Mouse (Mus musculus) lung, embryonic 15.5 days (tissue): ENCODE measurements around the gene Wipf1. TPM values are rescaled to one million over a fixed set of nuclear protein-coding genes. Genes with fewer than 3 reads are reported as not detected.

ENCODE experiments used
- ATAC-seq: fragments of 200-750 bp; cut with Nextera tagmentation; 2 replicates; pipeline ENCODE4 v1.8.0; 2017; ENCODE audit warnings: moderate number of reproducible peaks, borderline replicate concordance; ENCODE audit not compliant: low FRiP score, low TSS enrichment; ENCODE audit errors: extremely low read depth
- H3K27ac ChIP-seq: fragments of 300-500 bp; sonication (generic); 2 replicates; pipeline ENCODE4 v1.5.1; 2015; ENCODE audit warnings: moderate library complexity, mild to moderate bottlenecking, inconsistent platforms
- H3K27me3 ChIP-seq: fragments of 300-500 bp; sonication (generic); 2 replicates; pipeline ENCODE4 v1.6.1; 2015; ENCODE audit warnings: inconsistent platforms
- H3K36me3 ChIP-seq: fragments of 300-500 bp; sonication (generic); 2 replicates; pipeline ENCODE4 v1.6.1; 2015; ENCODE audit warnings: inconsistent platforms
- H3K4me1 ChIP-seq: fragments of 300-500 bp; sonication (generic); 2 replicates; pipeline ENCODE4 v1.6.1; 2015; ENCODE audit warnings: inconsistent platforms
- H3K4me2 ChIP-seq: fragments of 300-500 bp; sonication (generic); 2 replicates; pipeline ENCODE4 v1.6.1; 2015; ENCODE audit warnings: inconsistent platforms, mild to moderate bottlenecking, moderate library complexity
- H3K4me3 ChIP-seq: fragments of 300-500 bp; sonication (generic); 2 replicates; pipeline ENCODE4 v1.5.1; 2015; ENCODE audit warnings: mild to moderate bottlenecking, inconsistent platforms
- H3K9ac ChIP-seq: fragments of 300-500 bp; sonication (generic); 2 replicates; pipeline ENCODE4 v1.6.1; 2015; ENCODE audit warnings: inconsistent platforms
- H3K9me3 ChIP-seq: fragments of 300-500 bp; sonication (generic); 2 replicates; pipeline ENCODE4 v1.6.1; 2016; ENCODE audit warnings: inconsistent platforms
- WGBS: fragments of 180-500 bp; shearing (Covaris S2); methylation state at CpG from one replicate; pipeline ENCODE4 v1.1.7; 2015; 5-methylcytosine and 5-hydroxymethylcytosine counted together
- polyA plus RNA-seq: library from polyadenylated mRNA; unstranded; fragments of >200 nt; fragmentation: Nextera tagmentation; extraction: Ambion mirVana; gene quantifications from 2 replicates; pipeline ENCODE4 v1.2.1, GENCODE M21; 2015

Wipf1 gene
- 8.3 and 10.2 TPM in 2 replicates for polyA plus RNA-seq

GRCm38 (mm10) chr2:73529356-73530330 is at the start of gene Wipf1:
Gene Wipf1, minus strand, starts transcription at chr2:73529734.
- Histone ChIP-seq H3K27me3 (no peaks in the 10 kb centered on the region), H3K36me3 (no peaks in the 10 kb centered on the region), H3K9ac (peak within 1 kb of the TSS; percentile 90), H3K4me3 (peak within 1 kb of the TSS; percentile 85), H3K4me1 (peaks cover 15% of the 10 kb centered on the region), H3K27ac (peak within 1 kb of the TSS; percentile 85), H3K4me2 (peak within 1 kb of the TSS; percentile 80), H3K9me3 (no peaks in the 10 kb centered on the region)
- 1% methylated on average over 61 of the region's 66 CpGs for WGBS
- ATAC-seq = peak; percentile 86

GRCm38 (mm10) chr2:73579168-73579567 is 49.6 kb upstream of the Wipf1 start:
- ATAC-seq = no peak
- WGBS = 41% methylated on average over 5 of the region's 5 CpGs

GRCm38 (mm10) chr2:73574418-73574817 is 44.9 kb upstream of the Wipf1 start:
- no peak for ATAC-seq
- H3K27ac ChIP-seq = no peak overlapping the region
- H3K27me3 ChIP-seq = no peaks in the 10 kb centered on the region
- 71% methylated on average over 6 of the region's 6 CpGs for WGBS
- no peak overlapping the region for H3K4me2 ChIP-seq
- no peak overlapping the region for H3K4me3 ChIP-seq
- no peaks in the 10 kb centered on the region for H3K9me3 ChIP-seq
- no peaks in the 10 kb centered on the region for H3K36me3 ChIP-seq
- no peaks in the 10 kb centered on the region for H3K4me1 ChIP-seq
- no peak overlapping the region for H3K9ac ChIP-seq

More at GRCm38 (mm10) chr2:73579168-73579567, 49.6 kb upstream of the Wipf1 start:
- Histone ChIP-seq H3K4me2 (no peak overlapping the region), H3K9ac (no peak overlapping the region), H3K4me1 (no peaks in the 10 kb centered on the region), H3K27ac (no peak overlapping the region), H3K9me3 (no peaks in the 10 kb centered on the region), H3K27me3 (no peaks in the 10 kb centered on the region), H3K4me3 (no peak overlapping the region), H3K36me3 (no peaks in the 10 kb centered on the region)

- H3K4me2 ChIP-seq = no peak overlapping the region
- WGBS = 89% methylated on average over 4 of the region's 4 CpGs
- H3K9me3 ChIP-seq = no peaks in the 10 kb centered on the region
- no peaks in the 10 kb centered on the region for H3K4me1 ChIP-seq
- no peak overlapping the region for H3K4me3 ChIP-seq
- ATAC-seq = no peak
- no peaks in the 10 kb centered on the region for H3K36me3 ChIP-seq
- H3K27me3 ChIP-seq = no peaks in the 10 kb centered on the region
- no peak overlapping the region for H3K9ac ChIP-seq
- no peak overlapping the region for H3K27ac ChIP-seq
Observed at GRCm38 (mm10) chr2:73573556-73573955, 44.0 kb upstream of the Wipf1 start.

GRCm38 (mm10) chr2:73572539-73573372 is 43.2 kb upstream of the Wipf1 start:
- WGBS = 38% methylated on average over 23 of the region's 23 CpGs
- H3K27ac ChIP-seq = no peak overlapping the region
- no peaks in the 10 kb centered on the region for H3K4me1 ChIP-seq
- no peaks in the 10 kb centered on the region for H3K27me3 ChIP-seq
- no peaks in the 10 kb centered on the region for H3K9me3 ChIP-seq
- ATAC-seq = peak; percentile 62; the same call in 1 of the 2 replicates
- no peaks in the 10 kb centered on the region for H3K36me3 ChIP-seq
- H3K4me2 ChIP-seq = peak overlapping the region; percentile 28; the same call in 1 of the 2 replicates
- no peak overlapping the region for H3K9ac ChIP-seq
- H3K4me3 ChIP-seq = no peak overlapping the region

GRCm38 (mm10) chr2:73571901-73572300 is 42.4 kb upstream of the Wipf1 start:
- 0 out of 2 replicates have a peak, but pooled peaks cover 4% of the 10 kb centered on the region for H3K4me1 ChIP-seq
- no peak overlapping the region for H3K9ac ChIP-seq
- no peak overlapping the region for H3K4me2 ChIP-seq
- H3K27me3 ChIP-seq = no peaks in the 10 kb centered on the region
- 70% methylated on average over 6 of the region's 6 CpGs for WGBS
- H3K9me3 ChIP-seq = no peaks in the 10 kb centered on the region
- H3K36me3 ChIP-seq = no peaks in the 10 kb centered on the region
- ATAC-seq = no peak
- H3K4me3 ChIP-seq = no peak overlapping the region
- no peak overlapping the region for H3K27ac ChIP-seq

- no peak for ATAC-seq
- 89% methylated on average over 9 of the region's 9 CpGs for WGBS
- no peaks in the 10 kb centered on the region for H3K9me3 ChIP-seq
Observed at GRCm38 (mm10) chr2:73571304-73571703, 41.8 kb upstream of the Wipf1 start.

GRCm38 (mm10) chr2:73566989-73567605 is 37.6 kb upstream of the Wipf1 start:
- H3K9me3 ChIP-seq = no peaks in the 10 kb centered on the region
- H3K27me3 ChIP-seq = no peaks in the 10 kb centered on the region
- H3K4me2 ChIP-seq = peak overlapping the region; percentile 49
- peak overlapping the region; percentile 23 for H3K4me3 ChIP-seq
- peak; percentile 43; the same call in 1 of the 2 replicates for ATAC-seq
- H3K9ac ChIP-seq = no peak overlapping the region
- 0 out of 2 replicates have a peak, but pooled peaks cover 4% of the 10 kb centered on the region for H3K4me1 ChIP-seq
- H3K36me3 ChIP-seq = no peaks in the 10 kb centered on the region
- WGBS = 17% methylated on average over 8 of the region's 8 CpGs
- no peak overlapping the region for H3K27ac ChIP-seq

More at GRCm38 (mm10) chr2:73571304-73571703, 41.8 kb upstream of the Wipf1 start:
- no peak overlapping the region for H3K27ac ChIP-seq
- no peak overlapping the region for H3K4me3 ChIP-seq
- 0 out of 2 replicates have a peak, but pooled peaks cover 4% of the 10 kb centered on the region for H3K4me1 ChIP-seq
- H3K4me2 ChIP-seq = no peak overlapping the region
- no peaks in the 10 kb centered on the region for H3K27me3 ChIP-seq
- no peaks in the 10 kb centered on the region for H3K36me3 ChIP-seq
- no peak overlapping the region for H3K9ac ChIP-seq

GRCm38 (mm10) chr2:73566162-73566561 is 36.6 kb upstream of the Wipf1 start:
- 20% methylated on average over 7 of the region's 7 CpGs for WGBS
- Histone ChIP-seq H3K9ac (no peak overlapping the region), H3K36me3 (no peaks in the 10 kb centered on the region), H3K4me1 (peaks cover 13% of the 10 kb centered on the region), H3K4me2 (no peak overlapping the region), H3K27me3 (no peaks in the 10 kb centered on the region), H3K4me3 (no peak overlapping the region), H3K27ac (no peak overlapping the region), H3K9me3 (no peaks in the 10 kb centered on the region)
- no peak for ATAC-seq

GRCm38 (mm10) chr2:73563690-73564089 is 34.2 kb upstream of the Wipf1 start:
- Histone ChIP-seq H3K4me1 (peaks cover 13% of the 10 kb centered on the region), H3K36me3 (no peaks in the 10 kb centered on the region), H3K4me2 (no peak overlapping the region), H3K27ac (peak overlapping the region; percentile 44; the same call in 1 of the 2 replicates), H3K4me3 (no peak overlapping the region), H3K27me3 (no peaks in the 10 kb centered on the region), H3K9me3 (no peaks in the 10 kb centered on the region), H3K9ac (no peak overlapping the region)
- no peak for ATAC-seq
- 34% methylated on average over 7 of the region's 7 CpGs for WGBS

GRCm38 (mm10) chr2:73562656-73563055 is 33.1 kb upstream of the Wipf1 start:
- Histone ChIP-seq H3K27ac (no peak overlapping the region), H3K9me3 (no peaks in the 10 kb centered on the region), H3K9ac (no peak overlapping the region), H3K4me2 (no peak overlapping the region), H3K27me3 (no peaks in the 10 kb centered on the region), H3K4me1 (peaks cover 13% of the 10 kb centered on the region), H3K36me3 (no peaks in the 10 kb centered on the region), H3K4me3 (no peak overlapping the region)
- WGBS = 76% methylated on average over 9 of the region's 9 CpGs
- no peak for ATAC-seq
